Mouse (Mus musculus) CH12F3 (cell line): ENCODE results near the gene Dixdc1.
"Not testable (repeated sequence)": the region's sequence is repeated elsewhere in the genome, so short reads cannot be mapped to it uniquely, and the experiment has no call there.

Source experiments
- in situ Hi-C: fragments of 300-500 bp; cut with MboI; formaldehyde crosslinking; loops from 2 replicates; pipeline ENCODE4 v1.14.3; 2020; ENCODE audit warnings: low sequenced_read_pairs

Dixdc1 gene

DNA sequence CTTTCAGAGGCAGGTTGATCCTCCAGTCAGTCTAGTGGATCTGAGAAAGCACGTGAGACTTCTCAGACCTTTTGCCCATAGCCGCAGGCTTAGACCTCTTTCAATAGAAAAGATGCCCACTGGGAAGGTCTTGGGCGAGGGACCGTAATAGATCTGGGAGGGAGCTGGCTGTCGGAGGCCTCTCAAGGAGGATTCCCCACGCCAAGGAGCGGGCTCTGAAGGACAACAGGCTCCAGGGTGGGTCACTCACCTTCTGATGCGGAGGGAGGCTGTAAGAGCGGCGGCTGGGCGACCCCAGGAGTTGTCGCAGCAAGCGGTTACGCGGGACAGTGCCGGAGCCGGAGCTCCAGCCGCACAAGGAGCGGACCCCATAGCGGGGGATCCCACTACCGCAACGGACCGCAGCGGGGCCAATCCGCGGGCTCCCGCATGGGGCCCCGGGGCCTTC, 80.4 kb downstream of the Dixdc1 start:
- in situ Hi-C loops: no loop called here

DNA sequence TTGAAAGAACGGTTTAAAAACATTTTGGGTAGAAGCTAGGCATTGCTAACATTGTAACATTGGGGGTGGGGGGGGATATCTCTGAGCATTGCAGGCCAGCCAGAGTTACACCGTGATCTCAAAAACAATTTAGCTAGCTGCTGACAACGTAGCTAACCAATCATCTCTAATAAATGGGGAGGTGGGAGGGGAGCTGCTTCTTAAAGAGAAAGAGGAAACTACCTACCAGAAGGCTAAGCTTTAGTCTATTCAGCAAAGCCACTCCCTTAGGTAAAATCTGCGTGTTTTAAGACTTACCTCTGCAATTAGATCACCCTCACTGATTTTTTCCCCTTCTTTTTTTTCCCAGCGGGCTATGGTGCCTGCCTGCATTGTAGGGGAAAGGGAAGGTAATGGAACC, 80.9 kb downstream of the Dixdc1 start:
- in situ Hi-C loops: no loop called here

- in situ Hi-C loops: no loop called here
These were observed 88.8 kb downstream of the Dixdc1 start for GRCm38 (mm10) chr9:50650503-50650902.

DNA sequence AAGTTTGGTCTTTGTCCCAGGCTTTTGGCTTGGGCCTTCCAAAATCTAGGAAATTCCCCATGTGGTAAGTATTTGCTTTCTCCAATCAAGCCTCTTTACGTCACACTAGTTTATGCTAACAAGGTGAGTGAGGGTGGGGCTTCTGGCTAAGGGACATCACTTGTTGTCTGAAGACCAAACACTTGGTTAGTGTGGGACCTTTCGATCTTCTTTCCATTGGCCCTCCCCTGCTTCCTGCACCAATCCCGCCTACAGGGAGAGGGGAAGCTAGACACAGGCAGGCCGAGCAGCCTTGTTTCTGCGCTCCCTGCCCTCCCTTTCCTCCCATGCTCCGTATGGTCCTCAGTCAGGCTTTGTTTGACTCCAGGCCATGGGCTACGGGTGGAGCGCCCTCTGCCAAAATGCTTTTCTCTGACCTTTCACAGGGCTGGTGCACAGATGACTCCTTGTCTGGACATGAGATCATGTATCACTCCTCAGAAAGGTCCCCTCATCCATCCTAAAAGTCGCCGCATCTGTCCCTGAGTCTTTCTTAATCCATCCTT, 92.4 kb downstream of the Dixdc1 start:
- in situ Hi-C loops: no loop called here

- in situ Hi-C loops: no loop called here
These were observed 105.0 kb downstream of the Dixdc1 start for GRCm38 (mm10) chr9:50634270-50634669.

DNA sequence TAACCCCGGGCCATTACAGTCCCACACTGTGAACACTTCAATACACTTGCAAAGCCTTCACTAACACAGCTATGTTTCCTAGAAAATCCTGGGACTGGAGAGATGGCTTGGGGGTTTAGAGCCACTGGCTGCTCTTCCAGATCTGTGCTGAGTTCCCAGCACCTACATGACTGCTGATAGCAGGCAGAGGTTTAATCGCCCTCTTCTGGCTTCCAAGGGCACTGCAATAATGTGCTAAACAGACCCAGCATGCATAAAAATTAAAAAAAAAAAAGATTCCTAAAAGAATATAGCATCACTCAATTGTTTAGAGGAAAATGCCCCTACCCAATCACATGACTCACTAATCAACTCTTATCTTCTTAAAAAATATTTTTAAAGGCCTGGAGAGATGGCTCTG, 106.3 kb downstream of the Dixdc1 start:
- in situ Hi-C loops: no loop called here

DNA sequence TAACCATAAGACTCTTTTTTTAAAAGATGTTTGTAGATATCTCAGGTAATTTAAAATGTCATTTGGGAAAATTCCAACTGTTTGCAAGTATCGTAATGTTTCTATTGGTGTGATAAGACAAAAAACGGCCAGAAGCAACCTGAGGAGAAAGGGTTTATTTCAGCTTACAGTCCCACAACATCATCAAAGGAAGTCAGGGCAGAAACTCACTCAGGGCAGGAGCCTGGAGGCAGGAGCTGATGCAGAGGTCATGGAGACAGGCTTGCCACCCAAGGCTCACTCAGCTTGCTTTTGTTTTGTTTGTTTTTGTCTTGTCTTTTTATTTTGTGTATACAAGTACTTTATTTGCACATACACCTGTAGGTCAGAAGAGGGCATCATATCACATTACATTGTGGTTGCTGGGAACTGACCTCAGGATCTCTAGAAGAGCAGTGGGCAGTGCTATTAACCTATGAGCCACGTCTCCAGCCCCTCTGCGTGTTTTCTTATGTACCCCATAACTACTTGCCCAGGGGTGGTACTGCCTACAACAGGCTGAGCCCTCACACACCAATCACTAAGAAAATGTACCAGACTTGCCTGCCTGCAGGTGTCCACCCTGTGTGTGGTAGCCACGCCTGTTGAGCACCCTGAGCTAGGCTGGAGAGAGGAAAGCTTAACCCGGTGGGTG, 107.2 kb downstream of the Dixdc1 start:
- in situ Hi-C loops: no loop called here

DNA sequence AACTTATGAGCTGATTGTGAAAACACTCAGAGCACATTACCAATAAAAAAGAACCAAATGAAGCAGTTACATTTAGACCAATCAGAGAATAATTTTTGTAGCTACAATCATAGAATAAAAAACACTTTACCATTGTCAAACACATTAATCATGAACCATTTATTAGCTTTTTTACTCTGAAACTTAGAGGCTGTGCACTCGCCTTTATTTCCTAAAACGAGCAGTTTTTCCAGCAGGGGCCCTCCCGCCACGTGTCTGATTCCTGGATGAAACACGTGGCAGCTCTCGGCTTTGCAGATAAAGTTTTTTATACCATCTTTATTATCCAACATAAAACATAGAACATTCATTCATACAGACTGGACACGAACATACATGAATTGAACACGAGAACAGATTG, 108.4 kb downstream of the Dixdc1 start:
- in situ Hi-C loops: not testable (repeated sequence)

DNA sequence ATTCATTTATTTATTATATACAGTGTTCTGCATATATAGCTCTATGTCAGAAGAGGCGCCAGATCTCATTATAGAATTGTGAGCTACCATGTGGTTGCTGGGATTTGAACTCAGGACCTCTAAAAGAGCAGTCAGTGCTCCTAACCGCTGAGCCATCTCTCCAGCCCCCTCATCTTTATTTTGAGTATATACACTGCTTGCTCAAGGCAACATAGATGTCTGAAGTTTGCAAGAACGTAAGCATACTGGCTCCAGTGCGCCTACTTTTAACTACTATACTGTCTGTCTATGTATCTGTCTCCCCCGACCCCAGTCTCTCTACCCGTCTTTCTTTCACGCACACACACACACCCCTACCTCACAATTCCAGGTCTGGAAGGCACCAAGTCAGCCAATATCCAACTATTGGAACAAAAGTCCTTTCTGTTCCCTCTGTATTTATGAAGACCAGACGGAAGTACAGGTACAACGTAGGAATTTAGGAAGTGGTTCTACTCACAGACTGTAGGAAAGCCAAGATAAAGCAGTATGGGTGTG, 121.5 kb downstream of the Dixdc1 start:
- in situ Hi-C loops: no loop called here

- in situ Hi-C loops: no loop called here
These were observed 122.3 kb downstream of the Dixdc1 start, which contains the start of the genes Pih1d2 and Nkapd1 for GRCm38 (mm10) chr9:50616766-50617603. TSS of gene Pih1d2 (plus strand) at chr9:50617321. TSS of gene Nkapd1 (minus strand) at chr9:50617464.

DNA sequence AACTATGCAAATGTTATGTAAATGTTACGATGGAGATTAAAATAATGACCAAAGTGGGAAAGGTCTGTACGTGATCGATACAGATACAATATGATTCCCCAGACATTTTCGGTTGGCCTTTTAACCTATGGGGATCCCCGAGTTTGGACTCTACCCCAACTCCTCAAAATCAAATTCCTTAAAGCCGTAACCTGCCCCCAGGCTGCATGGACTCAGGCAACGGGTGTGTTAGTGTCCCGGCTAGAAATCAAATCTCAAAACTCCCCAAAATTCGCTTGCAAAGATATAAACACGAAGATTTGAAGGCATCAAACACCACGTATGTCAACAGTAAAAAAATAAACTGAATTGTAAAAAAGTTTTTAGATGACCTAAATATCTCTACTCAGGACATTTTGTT, 123.2 kb downstream of the Dixdc1 start:
- in situ Hi-C loops: no loop called here
